Mouse (Mus musculus): Measurements from ENCODE around the gene Gm5039.
"Not testable (repeated sequence)": the region's sequence is repeated elsewhere in the genome, so short reads cannot be mapped to it uniquely, and the experiment has no call there.

The Gm5039 gene

GRCm38 (mm10) chr12:88323926-88324325 lies at the start of gene Gm5039:
Gene Gm5039, minus strand, starts transcription at chr12:88324026.
- not testable (repeated sequence) for DNase-seq (ENCODE audit: low spot score in 2 of 2)

GRCm38 (mm10) chr12:88372018-88372417 lies 48.2 kb upstream of the Gm5039 start:
- no peak for DNase-seq (ENCODE audit: low spot score in 2 of 2)

GRCm38 (mm10) chr12:88370321-88370720 lies 46.5 kb upstream of the Gm5039 start:
- DNase-seq (ENCODE audit: low spot score in 2 of 2): not testable (repeated sequence)

DNA sequence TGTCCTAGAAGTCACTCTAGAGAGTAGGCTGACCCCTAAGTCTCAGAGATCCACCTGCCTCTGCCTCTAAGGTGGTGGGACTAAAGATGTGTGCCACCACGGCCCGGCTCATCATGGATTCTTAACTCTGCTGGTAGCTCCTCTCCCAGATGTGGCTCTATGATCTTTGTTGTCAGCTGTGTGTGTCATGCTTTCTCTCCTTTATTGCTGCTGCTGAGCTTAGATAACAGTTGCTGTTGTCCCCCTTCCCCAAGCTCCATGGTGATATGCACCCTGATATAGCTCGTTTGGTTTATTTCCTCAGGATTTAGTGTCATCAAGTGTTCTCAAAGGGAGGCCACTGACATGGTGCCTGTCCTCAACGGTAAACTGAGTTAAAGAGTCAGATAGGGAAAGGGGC lies 45.9 kb upstream of the Gm5039 start:
- not testable (repeated sequence) for DNase-seq (ENCODE audit: low spot score in 2 of 2)

GRCm38 (mm10) chr12:88368618-88369017 lies 44.8 kb upstream of the Gm5039 start:
- no peak for DNase-seq (ENCODE audit: low spot score in 2 of 2)

DNA sequence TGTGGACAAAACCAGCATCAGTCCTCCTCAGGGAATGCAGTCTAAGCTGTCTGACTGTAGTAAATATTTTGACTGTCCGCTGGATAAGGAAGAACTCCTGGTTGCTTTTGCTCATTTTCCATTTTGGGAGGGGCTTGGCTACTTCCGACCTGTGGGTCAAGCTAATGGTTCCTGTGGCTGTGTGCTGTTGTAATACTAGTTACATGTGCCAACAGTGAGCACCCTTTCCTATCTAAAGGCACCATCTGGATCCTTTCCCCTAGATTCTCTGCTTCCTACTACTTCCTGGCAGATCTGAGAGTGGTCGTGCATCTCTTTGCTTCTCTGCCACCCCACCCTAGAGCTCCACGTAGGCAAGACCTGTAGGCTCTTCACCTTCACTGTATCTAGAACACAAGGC lies 43.8 kb upstream of the Gm5039 start:
- DNase-seq (ENCODE audit: low spot score in 2 of 2): no peak

DNA sequence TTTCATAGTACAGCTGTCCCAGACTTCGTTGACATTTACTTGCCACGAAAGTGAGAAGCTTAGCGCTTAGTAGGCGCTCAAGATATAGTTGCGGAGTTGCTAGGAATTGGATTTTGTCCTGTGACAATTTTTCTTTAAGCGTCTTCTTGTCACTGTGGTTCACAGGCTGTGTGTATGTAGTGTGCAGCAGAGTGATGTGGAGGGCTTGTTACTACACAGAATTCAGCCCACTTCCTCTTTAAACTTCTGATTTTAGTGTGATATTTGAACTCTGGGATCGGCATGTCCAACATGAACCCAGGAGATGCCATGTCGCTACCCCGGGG lies 37.3 kb upstream of the Gm5039 start:
- DNase-seq (ENCODE audit: low spot score in 2 of 2): no peak

- peak; percentile 90 to 93 for DNase-seq (ENCODE audit: low spot score in 2 of 2)
Measured at GRCm38 (mm10) chr12:88360441-88361119, 36.8 kb upstream of the Gm5039 start, which contains the start of gene Adck1. Gene Adck1, plus strand, starts transcription at chr12:88360554.

DNA sequence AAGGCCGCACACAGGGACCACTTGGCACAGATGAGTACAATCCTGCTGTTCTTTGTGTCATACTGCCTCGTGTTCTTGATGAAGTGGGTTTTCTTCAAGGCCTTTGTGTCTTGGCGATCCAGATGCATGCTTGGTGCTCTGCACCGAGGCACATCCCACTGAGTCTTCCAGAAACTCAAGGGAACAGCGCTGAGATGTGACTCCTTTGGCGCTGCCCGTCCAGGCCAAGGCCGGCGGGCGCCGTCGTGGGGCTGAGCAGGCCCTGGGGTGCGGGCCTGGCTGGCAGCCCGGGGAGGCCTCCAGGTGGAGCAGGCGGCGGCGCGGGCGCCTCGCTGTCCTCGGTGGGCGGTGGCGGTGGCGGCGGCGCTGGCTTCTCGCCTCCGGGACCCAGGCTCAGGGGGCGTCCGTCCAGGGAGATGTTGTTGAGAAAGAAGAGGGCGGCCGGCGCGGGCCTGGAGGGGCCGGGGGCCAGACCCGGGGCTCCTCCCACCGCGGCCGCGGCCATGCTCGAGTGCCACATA lies 30.4 kb upstream of the Gm5039 start:
- DNase-seq (ENCODE audit: low spot score in 2 of 2): no peak

DNA sequence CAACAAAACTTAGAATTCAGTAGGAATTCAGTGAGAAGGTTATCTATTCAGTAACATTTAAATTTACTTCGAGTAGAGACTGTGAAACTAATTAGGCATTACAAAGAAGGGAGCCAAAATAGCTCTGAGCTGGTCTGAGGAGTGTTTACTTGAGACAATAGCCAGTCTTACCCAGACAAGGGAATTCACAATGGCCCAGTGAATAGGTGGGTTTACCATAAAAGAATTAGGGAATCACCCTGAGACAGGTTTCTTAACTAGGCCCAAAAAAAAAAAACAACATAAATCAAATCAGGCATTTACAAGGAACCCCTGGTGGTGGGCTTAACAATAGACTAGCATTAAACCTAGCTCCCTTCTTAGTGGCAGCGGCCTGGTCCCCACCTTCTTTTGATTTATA lies 17.5 kb upstream of the Gm5039 start:
- not testable (repeated sequence) for DNase-seq (ENCODE audit: low spot score in 2 of 2)

DNA sequence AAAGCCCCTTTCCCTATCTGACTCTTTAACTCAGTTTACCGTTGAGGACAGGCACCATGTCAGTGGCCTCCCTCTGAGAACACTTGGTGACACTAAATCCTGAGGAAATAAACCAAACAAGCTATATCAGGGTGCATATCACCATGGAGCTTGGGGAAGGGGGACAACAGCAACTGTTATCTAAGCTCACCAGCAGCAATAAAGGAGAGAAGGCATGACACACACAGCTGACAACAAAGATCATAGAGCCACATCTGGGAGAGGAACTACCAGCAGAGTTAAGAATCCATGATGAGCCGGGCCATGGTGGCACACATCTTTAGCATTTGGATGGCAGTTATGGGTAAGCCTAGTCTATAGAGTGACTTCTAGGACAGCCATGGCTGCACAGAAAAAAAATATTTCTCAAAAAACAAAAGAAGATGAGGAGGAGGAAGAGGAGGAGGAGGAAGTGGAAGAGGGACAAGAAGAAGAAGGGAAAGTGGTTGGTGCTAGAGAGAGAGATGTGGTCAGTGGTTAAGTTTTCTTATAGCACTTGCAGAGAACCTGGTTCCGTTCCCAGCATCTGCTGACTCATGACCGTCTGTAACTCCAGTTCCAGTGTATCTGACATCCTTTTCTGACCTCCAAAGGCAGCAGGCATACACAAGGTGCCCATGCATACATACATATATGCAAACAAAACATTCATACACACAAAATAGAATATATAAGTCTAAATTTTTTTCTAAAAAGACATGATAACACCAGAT lies 13.0 kb upstream of the Gm5039 start:
- not testable (repeated sequence) for DNase-seq (ENCODE audit: low spot score in 2 of 2)

GRCm38 (mm10) chr12:88314556-88314955 lies 9.3 kb downstream of the Gm5039 start:
- DNase-seq (ENCODE audit: low spot score in 2 of 2): no peak

DNA sequence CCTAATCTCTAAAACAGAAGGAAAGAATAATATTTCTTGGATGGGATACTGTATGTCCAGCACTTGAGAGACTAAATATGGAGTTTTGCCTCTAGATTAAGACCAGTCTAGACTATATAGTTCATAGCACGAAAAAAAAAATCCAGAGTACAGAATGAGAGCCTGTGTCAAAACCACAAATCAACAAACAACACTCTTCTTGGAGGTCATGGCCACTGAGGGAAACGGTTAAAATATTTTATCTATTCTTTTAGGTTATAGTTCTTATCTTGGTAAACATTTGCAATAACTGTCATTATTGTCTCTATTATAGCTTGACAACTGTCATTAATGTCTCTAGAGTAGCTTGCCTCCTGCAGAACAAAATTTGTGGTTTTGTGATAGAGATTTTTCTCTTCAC lies 26.7 kb downstream of the Gm5039 start:
- DNase-seq (ENCODE audit: low spot score in 2 of 2): not testable (repeated sequence)

DNA sequence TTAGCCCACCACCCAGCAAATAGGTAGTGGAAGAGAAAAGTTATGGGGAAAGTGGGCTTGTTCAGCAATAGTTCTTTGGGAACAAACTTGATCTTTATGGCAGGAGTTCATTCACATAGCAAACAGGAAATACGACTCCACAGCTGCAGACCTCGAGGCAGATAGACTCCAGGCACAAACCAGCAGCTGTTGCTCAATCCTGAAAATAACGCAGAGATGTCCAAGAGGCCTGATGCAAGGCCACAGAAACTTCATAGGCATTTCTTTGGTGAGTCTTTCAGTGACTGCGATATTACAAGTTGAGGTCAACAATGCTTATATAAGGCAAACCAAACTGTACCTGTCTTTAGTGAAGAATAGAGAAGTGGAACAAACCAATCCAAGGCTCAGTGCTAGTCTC lies 30.7 kb downstream of the Gm5039 start:
- DNase-seq (ENCODE audit: low spot score in 2 of 2): not testable (repeated sequence)

DNA sequence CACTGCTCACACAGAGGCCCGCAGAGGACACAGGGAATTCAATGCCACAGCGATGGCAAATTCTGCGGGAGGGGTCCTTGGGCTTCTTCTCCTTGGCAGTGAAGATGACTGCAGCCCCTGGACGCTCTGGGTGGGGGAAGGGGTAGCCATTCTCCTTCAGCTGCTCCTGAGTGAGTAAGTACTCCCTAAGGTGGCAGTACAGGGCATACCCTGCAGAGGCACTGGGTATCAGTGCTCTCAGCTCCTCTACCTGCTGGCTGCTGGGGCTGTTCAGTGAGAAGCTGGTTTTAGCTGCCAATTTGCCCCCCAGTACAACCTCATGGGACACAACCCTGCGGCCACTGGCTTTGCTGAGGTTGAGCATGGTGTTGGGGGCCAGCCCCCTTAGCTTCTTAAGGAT lies 38.6 kb downstream of the Gm5039 start:
- not testable (repeated sequence) for DNase-seq (ENCODE audit: low spot score in 2 of 2)

DNA sequence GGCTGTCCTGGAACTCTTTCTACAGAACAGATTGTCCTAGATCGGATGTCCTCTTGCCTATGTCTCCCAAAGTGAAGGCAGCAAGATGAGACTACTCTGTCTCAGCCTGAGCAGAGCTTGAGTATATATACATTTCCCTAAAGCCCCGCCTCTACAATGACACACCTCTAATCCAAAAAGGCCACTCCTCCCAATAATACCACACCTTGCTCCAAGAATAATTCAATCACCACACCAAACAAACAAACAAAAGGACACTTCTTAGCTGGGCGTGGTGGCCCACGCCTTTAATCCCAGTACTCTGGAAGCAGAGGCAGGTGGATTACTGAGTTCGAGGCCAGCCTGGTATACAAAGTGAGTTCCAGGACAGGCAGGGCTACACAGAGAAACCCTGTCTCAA lies 49.4 kb downstream of the Gm5039 start, which contains the start of gene Gm5662:
TSS of gene Gm5662 (minus strand) at position 101 of the 400 bp plus-strand sequence.
- not testable (repeated sequence) for DNase-seq (ENCODE audit: low spot score in 2 of 2)

Data from frontal cortex, postnatal 25 days (tissue).